Mouse (Mus musculus): ENCODE results near the gene Sh3bp5. TPM values are rescaled to one million over a fixed set of nuclear protein-coding genes. Genes with fewer than 3 reads are reported as not detected.

Sh3bp5 gene
- total and polyA plus RNA-seq, 3 experiments: 0.19 to 1.0 TPM; not detected in 1

DNA sequence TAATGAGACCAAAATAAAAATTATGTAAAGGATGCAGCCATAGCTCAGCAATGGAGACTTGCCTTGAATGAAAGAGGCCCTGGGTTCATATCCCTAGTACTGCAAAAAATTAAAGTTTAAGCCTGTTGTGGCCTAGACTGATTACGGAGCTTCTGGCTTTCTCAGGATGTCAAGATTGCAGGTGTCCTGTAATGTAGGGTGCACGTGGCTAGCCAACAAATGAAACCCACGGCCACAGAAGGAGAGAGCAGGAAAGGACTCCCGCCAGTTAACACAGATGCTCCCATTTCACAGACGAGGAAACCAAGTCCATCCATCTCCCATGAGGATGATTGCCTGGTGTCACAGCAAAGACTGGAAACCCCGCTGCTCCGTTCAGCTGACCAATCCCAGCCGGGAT is 15.7 kb downstream of the Sh3bp5 start:
- Histone ChIP-seq H3K79me2 (ENCODE audit: control insufficient read depth, insufficient read depth, low read length, poor library complexity) (no peaks in the 10 kb centered on the region), H3K36me3 (ENCODE audit: control insufficient read depth in 1 of 2, insufficient read depth in 2 of 2, low read length in 2 of 2) (0 out of 4 replicates have a peak, but pooled peaks cover 0 to 2% of the 10 kb centered on the region in 2 experiments), H3K4me1 (ENCODE audit: control insufficient read depth in 1 of 2, insufficient read depth in 2 of 2, low read length in 2 of 2) (no peaks in the 10 kb centered on the region), H3K4me3 (ENCODE audit: control insufficient read depth in 1 of 2, insufficient read depth in 1 of 2, low read depth in 2 of 2, low read length in 2 of 2) (no peak overlapping the region), H3K9ac (ENCODE audit: control insufficient read depth, low read depth, low read length, poor library complexity, severe bottlenecking) (no peak overlapping the region), H3K9me3 (replicated peaks; ENCODE audit: insufficient read depth, low read length) (no peaks in the 10 kb centered on the region), H3K27ac (ENCODE audit: control insufficient read depth, low read depth, low read length) (no peak overlapping the region), H3K27me3 (ENCODE audit: control insufficient read depth in 1 of 2, insufficient read depth in 2 of 2, low read length in 2 of 2) (no peaks in the 10 kb centered on the region; a peak in 1 of 4 replicates)
- no peak for TF ChIP-seq POLR2A (IDR thresholded peaks at IDR 0.05; ENCODE audit: control insufficient read depth in 1 of 2, insufficient read depth in 1 of 2, low read depth in 1 of 2, low read length in 2 of 2, poor library complexity in 1 of 2)
- TF ChIP-seq RAD21 (IDR thresholded peaks at IDR 0.05; ENCODE audit: low read depth, low read length): no peak
- no peak for TF ChIP-seq TAL1 (IDR thresholded peaks at IDR 0.05; ENCODE audit: low read length)
- no peak for TF ChIP-seq ETS1 (IDR thresholded peaks at IDR 0.05; ENCODE audit: low read depth, low read length)
- TF ChIP-seq NRF1 (IDR thresholded peaks at IDR 0.05; ENCODE audit: insufficient read depth, low read depth, low read length, poor library complexity, severe bottlenecking): no peak
- no peak for TF ChIP-seq UBTF (IDR thresholded peaks at IDR 0.05; ENCODE audit: borderline replicate concordance, insufficient read depth, low read depth, low read length)
- no peak for TF ChIP-seq GABPA (IDR thresholded peaks at IDR 0.05; ENCODE audit: low read depth, low read length)
- TF ChIP-seq SMC3 (IDR thresholded peaks at IDR 0.05; ENCODE audit: low read depth, low read length): no peak
- no peak for TF ChIP-seq USF1 (IDR thresholded peaks at IDR 0.05; ENCODE audit: low read depth, low read length)
- no peak for TF ChIP-seq KAT2A (conservative IDR thresholded peaks at IDR 0.05; ENCODE audit: low read depth, low read length)
- no peak for TF ChIP-seq MAFK (IDR thresholded peaks at IDR 0.05; ENCODE audit: borderline replicate concordance, low read depth, low read length)
- no peak for TF ChIP-seq SIN3A (IDR thresholded peaks at IDR 0.05; ENCODE audit: low read length)
- TF ChIP-seq MEF2A (IDR thresholded peaks at IDR 0.05; ENCODE audit: extremely low read depth, insufficient replicate concordance, low read depth, low read length, poor library complexity, severe bottlenecking): no peak
- no peak for TF ChIP-seq CHD1 (IDR thresholded peaks at IDR 0.05; ENCODE audit: low read depth, low read length)
- no peak for TF ChIP-seq MAX (IDR thresholded peaks at IDR 0.05; ENCODE audit: low read length)
- no peak for TF ChIP-seq EP300 (IDR thresholded peaks at IDR 0.05; ENCODE audit: low read depth in 1 of 2, low read length in 2 of 2)
- TF ChIP-seq MYB (IDR thresholded peaks at IDR 0.05; ENCODE audit: low read depth, low read length): no peak
- DNase-seq (ENCODE audit: low read depth, low spot score): no peak

- H3K79me2 ChIP-seq (ENCODE audit: control insufficient read depth, insufficient read depth, low read length, poor library complexity): no peaks in the 10 kb centered on the region
- H3K27ac ChIP-seq (ENCODE audit: control insufficient read depth, low read depth, low read length): no peak overlapping the region
- no peaks in the 10 kb centered on the region for H3K27me3 ChIP-seq (ENCODE audit: control insufficient read depth in 1 of 2, insufficient read depth in 2 of 2, low read length in 2 of 2)
- 0 out of 4 replicates have a peak, but pooled peaks cover 0 to 2% of the 10 kb centered on the region in 2 experiments for H3K36me3 ChIP-seq (ENCODE audit: control insufficient read depth in 1 of 2, insufficient read depth in 2 of 2, low read length in 2 of 2)
- TF ChIP-seq MAZ (IDR thresholded peaks at IDR 0.05; ENCODE audit: low read depth, low read length) (no peak), ZNF384 (IDR thresholded peaks at IDR 0.05; ENCODE audit: low read depth, low read length) (no peak), SMC3 (IDR thresholded peaks at IDR 0.05; ENCODE audit: low read depth, low read length) (no peak), KAT2A (conservative IDR thresholded peaks at IDR 0.05; ENCODE audit: low read depth, low read length) (no peak), POLR2A (IDR thresholded peaks at IDR 0.05; ENCODE audit: control insufficient read depth in 1 of 2, insufficient read depth in 1 of 2, low read depth in 1 of 2, low read length in 2 of 2, poor library complexity in 1 of 2) (no peak), NELFE (IDR thresholded peaks at IDR 0.05; ENCODE audit: low read depth, low read length) (no peak), MEF2A (IDR thresholded peaks at IDR 0.05; ENCODE audit: extremely low read depth, insufficient replicate concordance, low read depth, low read length, poor library complexity, severe bottlenecking) (no peak), USF2 (IDR thresholded peaks at IDR 0.05; ENCODE audit: borderline replicate concordance in 1 of 2, insufficient read depth in 1 of 2, low read depth in 1 of 2, low read length in 2 of 2) (no peak), TCF12 (IDR thresholded peaks at IDR 0.05; ENCODE audit: low read depth, low read length) (no peak), POLR2AphosphoS2 (IDR thresholded peaks at IDR 0.05; ENCODE audit: low read length) (no peak), CTCF (IDR thresholded peaks at IDR 0.05 in 2 of 3, conservative IDR thresholded peaks at IDR 0.05 in 1 of 3; ENCODE audit: control insufficient read depth in 1 of 3, insufficient read depth in 1 of 3, low read depth in 2 of 3, low read length in 3 of 3, poor library complexity in 1 of 3, severe bottlenecking in 1 of 3) (no peak), ZKSCAN1 (IDR thresholded peaks at IDR 0.05; ENCODE audit: low read depth, low read length) (no peak), RAD21 (IDR thresholded peaks at IDR 0.05; ENCODE audit: low read depth, low read length) (no peak), CHD2 (IDR thresholded peaks at IDR 0.05; ENCODE audit: low read length) (no peak)
- no peak overlapping the region for H3K9ac ChIP-seq (ENCODE audit: control insufficient read depth, low read depth, low read length, poor library complexity, severe bottlenecking)
- H3K4me1 ChIP-seq (ENCODE audit: control insufficient read depth in 1 of 2, insufficient read depth in 2 of 2, low read length in 2 of 2): no peaks in the 10 kb centered on the region
- no peak overlapping the region for H3K4me3 ChIP-seq (ENCODE audit: control insufficient read depth in 1 of 2, insufficient read depth in 1 of 2, low read depth in 2 of 2, low read length in 2 of 2)
- DNase-seq (ENCODE audit: low read depth, low spot score): no peak
- H3K9me3 ChIP-seq (replicated peaks; ENCODE audit: insufficient read depth, low read length): no peaks in the 10 kb centered on the region
Observed at GRCm38 (mm10) chr14:31419279-31419678, 16.6 kb downstream of the Sh3bp5 start.

All from MEL (cell line).